Comparison of ENCODE assay signal across 9 mouse cellular contexts in genomic region chr10:110976046-110976445, GRCm38 (mm10). TPM values are rescaled to one million over a fixed set of nuclear protein-coding genes. Genes with fewer than 3 reads are reported as not detected.
DNase-seq lines count a peak whose midpoint lies in the region; ATAC-seq lines count a peak whose summit lies in the region.
"Had no signal": no experiment of that assay in that cellular context is flagged by ENCODE, and none has a peak within 500 bp of the region (broad histone marks: within the 10 kb centered on the region; RNA-seq: fewer than 3 reads in every experiment).

No protein-coding gene starts in this region.

- no peaks in the 10 kb centered on the region for H3K27me3 ChIP-seq in heart, embryonic 12.5 days (replicated peaks)
- H3K27me3 ChIP-seq in forebrain, embryonic 11.5 days (ENCODE audit: control insufficient read depth, insufficient read depth, low read length): no peaks in the 10 kb centered on the region
- H3K27me3 ChIP-seq in kidney, embryonic 16.5 days (ENCODE audit: insufficient read depth, low read length): no peaks in the 10 kb centered on the region
- no peaks in the 10 kb centered on the region for H3K27me3 ChIP-seq in midbrain, embryonic 13.5 days
- H3K27me3 ChIP-seq: embryonic facial prominence, embryonic 12.5 days had no signal

- no peak for DNase-seq in heart, adult 8-10 months (ENCODE audit: low spot score)
- DNase-seq in CD4-positive helper T cell, adult 2 months (ENCODE audit: low read depth, low spot score): peak; percentile 24
- DNase-seq in adrenal gland, postnatal 14 days: peak; percentile 55
- DNase-seq in forebrain, embryonic 11.5 days (ENCODE audit: low spot score): peak; percentile 62
- no peak for DNase-seq in frontal cortex, postnatal 14 days (ENCODE audit: low spot score in 2 of 2)

- no peaks in the 10 kb centered on the region for H3K4me1 ChIP-seq in heart, embryonic 12.5 days (replicated peaks)
- H3K4me1 ChIP-seq in forebrain, embryonic 11.5 days (replicated peaks; ENCODE audit: control insufficient read depth, insufficient read depth, low read length): no peaks in the 10 kb centered on the region
- H3K4me1 ChIP-seq in kidney, embryonic 16.5 days (ENCODE audit: insufficient read depth, low read length): peaks cover 3% of the 10 kb centered on the region; the same call in 1 of the 2 replicates
- H3K4me1 ChIP-seq in midbrain, embryonic 13.5 days (replicated peaks): no peaks in the 10 kb centered on the region
- H3K4me1 ChIP-seq: embryonic facial prominence, embryonic 12.5 days had no signal

- H3K27ac ChIP-seq in heart, embryonic 12.5 days (ENCODE audit: poor library complexity, severe bottlenecking): no peak overlapping the region
- H3K27ac ChIP-seq in forebrain, embryonic 11.5 days (ENCODE audit: low read depth, low read length): no peak overlapping the region
- H3K27ac ChIP-seq in kidney, embryonic 16.5 days (ENCODE audit: low read length): no peak overlapping the region
- H3K27ac ChIP-seq in midbrain, embryonic 13.5 days: no peak overlapping the region
- H3K27ac ChIP-seq: embryonic facial prominence, embryonic 12.5 days had no signal

- H3K4me3 ChIP-seq in heart, embryonic 12.5 days: no peak overlapping the region
- H3K4me3 ChIP-seq in forebrain, embryonic 11.5 days (ENCODE audit: low read depth, low read length): no peak overlapping the region
- no peak overlapping the region for H3K4me3 ChIP-seq in kidney, embryonic 16.5 days (ENCODE audit: low read length)
- no peak overlapping the region for H3K4me3 ChIP-seq in midbrain, embryonic 13.5 days (replicated peaks)
- H3K4me3 ChIP-seq: embryonic facial prominence, embryonic 12.5 days had no signal

- no peaks in the 10 kb centered on the region for H3K9me3 ChIP-seq in heart, embryonic 12.5 days (replicated peaks)
- H3K9me3 ChIP-seq in forebrain, embryonic 11.5 days (ENCODE audit: control insufficient read depth, low read length): no peaks in the 10 kb centered on the region
- no peaks in the 10 kb centered on the region for H3K9me3 ChIP-seq in kidney, embryonic 16.5 days (ENCODE audit: low read length)
- no peaks in the 10 kb centered on the region for H3K9me3 ChIP-seq in midbrain, embryonic 13.5 days
- H3K9me3 ChIP-seq: embryonic facial prominence, embryonic 12.5 days had no signal

- WGBS in heart, embryonic 12.5 days: 9% methylated on average over 1 of the region's 1 CpGs
- WGBS in forebrain, embryonic 11.5 days: 9% methylated on average over 1 of the region's 1 CpGs
- WGBS in kidney, embryonic 16.5 days: 0% methylated on average over 1 of the region's 1 CpGs
- WGBS in midbrain, embryonic 13.5 days: 0% methylated on average over 1 of the region's 1 CpGs

- H3K36me3 ChIP-seq in heart, embryonic 12.5 days: peaks cover 32% of the 10 kb centered on the region
- no peaks in the 10 kb centered on the region; the same call in 1 of the 2 replicates for H3K36me3 ChIP-seq in forebrain, embryonic 11.5 days (ENCODE audit: control insufficient read depth, insufficient read depth, low read length)
- peaks cover 16% of the 10 kb centered on the region for H3K36me3 ChIP-seq in kidney, embryonic 16.5 days (ENCODE audit: insufficient read depth, low read length)
- H3K36me3 ChIP-seq in midbrain, embryonic 13.5 days: peaks cover 31% of the 10 kb centered on the region

- H3K9ac ChIP-seq in heart, embryonic 12.5 days: no peak overlapping the region
- no peak overlapping the region for H3K9ac ChIP-seq in forebrain, embryonic 11.5 days (ENCODE audit: low read length)
- H3K9ac ChIP-seq in kidney, embryonic 16.5 days (replicated peaks; ENCODE audit: low read length): no peak overlapping the region
- H3K9ac ChIP-seq in midbrain, embryonic 13.5 days (replicated peaks): no peak overlapping the region
- H3K9ac ChIP-seq: embryonic facial prominence, embryonic 12.5 days had no signal

- ATAC-seq in heart, embryonic 12.5 days (ENCODE audit: insufficient number of reproducible peaks, low FRiP score): peak; percentile 72; the same call in 1 of the 2 replicates
- ATAC-seq in forebrain, embryonic 11.5 days (replicated peaks; ENCODE audit: low FRiP score): peak; percentile 73
- 0 out of 2 replicates have a peak, but pooled peaks have one; percentile 61 for ATAC-seq in kidney, embryonic 16.5 days (ENCODE audit: low FRiP score, low TSS enrichment)
- ATAC-seq in midbrain, embryonic 13.5 days: peak; percentile 74

- H3K4me2 ChIP-seq in heart, embryonic 12.5 days: no peak overlapping the region
- no peak overlapping the region for H3K4me2 ChIP-seq in forebrain, embryonic 11.5 days (ENCODE audit: low read depth, low read length, severe bottlenecking)
- no peak overlapping the region for H3K4me2 ChIP-seq in kidney, embryonic 16.5 days (replicated peaks; ENCODE audit: low read depth, low read length)
- H3K4me2 ChIP-seq in midbrain, embryonic 13.5 days (replicated peaks): no peak overlapping the region
- H3K4me2 ChIP-seq: embryonic facial prominence, embryonic 12.5 days had no signal

RNA-seq across cellular contexts. Expression of gene Zdhhc17, which starts 33.9 kb away (rescaled TPM):
- polyA plus RNA-seq in heart, embryonic 12.5 days (2016; fragmentation: Nextera tagmentation; extraction: Ambion mirVana): 17.9 and 21.0 TPM in 2 replicates
- total RNA-seq in heart, adult 8-10 months (2022): 10 to 100 TPM; 20.8 to 27.2 (median 23.2) TPM
- 33.6 and 37.1 TPM in 2 replicates for total RNA-seq in adrenal gland, postnatal 14 days (2021)
- 28.0 and 31.6 TPM in 2 replicates for polyA plus RNA-seq in forebrain, embryonic 11.5 days (2014; fragmentation: Nextera tagmentation; extraction: Ambion mirVana)
- polyA plus RNA-seq in kidney, embryonic 16.5 days (2015; fragmentation: Nextera tagmentation; extraction: Ambion mirVana): 28.1 and 30.0 TPM in 2 replicates
- 56.4 and 58.7 TPM in 2 replicates for polyA plus RNA-seq in midbrain, embryonic 13.5 days (2015; fragmentation: Nextera tagmentation; extraction: Ambion mirVana)

RNA-seq across cellular contexts. Expression of gene Csrp2, which starts 56.5 kb away (rescaled TPM):
- polyA plus RNA-seq in heart, embryonic 12.5 days (2016; fragmentation: Nextera tagmentation; extraction: Ambion mirVana): 351 and 398 TPM in 2 replicates
- 10 to 100 TPM; 17.3 to 22.3 (median 21.3) TPM for total RNA-seq in heart, adult 8-10 months (2022)
- 276 and 295 TPM in 2 replicates for total RNA-seq in adrenal gland, postnatal 14 days (2021)
- polyA plus RNA-seq in forebrain, embryonic 11.5 days (2014; fragmentation: Nextera tagmentation; extraction: Ambion mirVana): 169 and 173 TPM in 2 replicates
- 210 and 244 TPM in 2 replicates for polyA plus RNA-seq in kidney, embryonic 16.5 days (2015; fragmentation: Nextera tagmentation; extraction: Ambion mirVana)
- polyA plus RNA-seq in midbrain, embryonic 13.5 days (2015; fragmentation: Nextera tagmentation; extraction: Ambion mirVana): 94.3 and 128 TPM in 2 replicates

Comparison
In these comparisons a context has a peak if more than half of its experiments do, and no peak if none do; other contexts are left out.
1. DNase-seq: peak in CD4-positive helper T cell, adult 2 months (single experiment), adrenal gland, postnatal 14 days (single experiment) and forebrain, embryonic 11.5 days (single experiment); none in heart, adult 8-10 months (single experiment) and frontal cortex, postnatal 14 days (0 of 2).
2. Peak in every context shown above with its lines, with median percentiles within 50 percentile points of each other: ATAC-seq.